Comparison of ENCODE assay signal across 8 mouse cellular contexts in genomic region chr5:118380052-118380421, GRCm38 (mm10).
A peak's percentile ranks its signal among the peaks of the same experiment; 100 is the strongest.
DNase-seq lines count a peak whose midpoint lies in the region; ATAC-seq and TF ChIP-seq lines count a peak whose summit lies in the region.

No protein-coding gene starts in this region.

- ATAC-seq in lung, embryonic 14.5 days (ENCODE audit: insufficient read depth): no peak
- ATAC-seq in forebrain, embryonic 13.5 days: no peak
- no peak for ATAC-seq in limb, embryonic 15.5 days (ENCODE audit: insufficient number of reproducible peaks, low FRiP score, low TSS enrichment, low read depth)
- no peak for ATAC-seq in stomach, embryonic 14.5 days (ENCODE audit: insufficient number of reproducible peaks, insufficient read depth, low FRiP score, low read depth)

- no peaks in the 10 kb centered on the region for H3K9me3 ChIP-seq in lung, embryonic 14.5 days (ENCODE audit: low read depth, low read length)
- H3K9me3 ChIP-seq in forebrain, embryonic 13.5 days (replicated peaks): no peaks in the 10 kb centered on the region
- no peaks in the 10 kb centered on the region for H3K9me3 ChIP-seq in limb, embryonic 15.5 days
- no peaks in the 10 kb centered on the region for H3K9me3 ChIP-seq in stomach, embryonic 14.5 days (ENCODE audit: control insufficient read depth, low read depth, low read length)

- H3K4me1 ChIP-seq in lung, embryonic 14.5 days (ENCODE audit: insufficient read depth): peaks cover 22% of the 10 kb centered on the region
- peaks cover 21% of the 10 kb centered on the region for H3K4me1 ChIP-seq in forebrain, embryonic 13.5 days
- peaks cover 39% of the 10 kb centered on the region for H3K4me1 ChIP-seq in limb, embryonic 15.5 days
- H3K4me1 ChIP-seq in stomach, embryonic 14.5 days (ENCODE audit: control insufficient read depth, insufficient read depth, low read length): peaks cover 29% of the 10 kb centered on the region; the same call in 1 of the 2 replicates

- no peak for TF ChIP-seq CTCF in lung, embryonic 14.5 days (IDR thresholded peaks at IDR 0.05; ENCODE audit: low read depth)

- 10% methylated on average over 5 of the region's 5 CpGs for WGBS in lung, embryonic 14.5 days
- 30% methylated on average over 5 of the region's 5 CpGs for WGBS in forebrain, embryonic 13.5 days
- WGBS in limb, embryonic 15.5 days: 30% methylated on average over 5 of the region's 5 CpGs
- 13% methylated on average over 5 of the region's 5 CpGs for WGBS in stomach, embryonic 14.5 days

- peak overlapping the region; percentile 92 for H3K4me2 ChIP-seq in lung, embryonic 14.5 days
- H3K4me2 ChIP-seq in forebrain, embryonic 13.5 days: peak overlapping the region; percentile 80
- H3K4me2 ChIP-seq in limb, embryonic 15.5 days: peak overlapping the region; percentile 92
- H3K4me2 ChIP-seq in stomach, embryonic 14.5 days (replicated peaks; ENCODE audit: low read depth, low read length): peak overlapping the region; percentile 53

- peak overlapping the region; percentile 43; the same call in 1 of the 2 replicates for H3K4me3 ChIP-seq in lung, embryonic 14.5 days (ENCODE audit: low read depth, low read length)
- peak overlapping the region; percentile 47 for H3K4me3 ChIP-seq in forebrain, embryonic 13.5 days
- peak overlapping the region; percentile 49 for H3K4me3 ChIP-seq in limb, embryonic 15.5 days
- peak overlapping the region; percentile 30; the same call in 1 of the 2 replicates for H3K4me3 ChIP-seq in stomach, embryonic 14.5 days (ENCODE audit: low read depth, low read length)

- H3K27ac ChIP-seq in lung, embryonic 14.5 days (ENCODE audit: low read depth): peak overlapping the region; percentile 63
- H3K27ac ChIP-seq in forebrain, embryonic 13.5 days: peak overlapping the region; percentile 72
- H3K27ac ChIP-seq in limb, embryonic 15.5 days: peak overlapping the region; percentile 87
- peak overlapping the region; percentile 75; the same call in 1 of the 2 replicates for H3K27ac ChIP-seq in stomach, embryonic 14.5 days (ENCODE audit: low read length)

- DNase-seq in lung, embryonic 14.5 days: no peak
- no peak for DNase-seq in lung, postnatal 14 days
- DNase-seq in Muller cell, postnatal 12 days (ENCODE audit: inconsistent ontology term): no peak
- no peak for DNase-seq in adrenal gland, postnatal 36 days
- DNase-seq in kidney, postnatal 14 days: no peak

- no peaks in the 10 kb centered on the region for H3K36me3 ChIP-seq in lung, embryonic 14.5 days (ENCODE audit: insufficient read depth)
- no peaks in the 10 kb centered on the region for H3K36me3 ChIP-seq in forebrain, embryonic 13.5 days (ENCODE audit: poor library complexity, severe bottlenecking)
- H3K36me3 ChIP-seq in limb, embryonic 15.5 days: no peaks in the 10 kb centered on the region
- H3K36me3 ChIP-seq in stomach, embryonic 14.5 days (ENCODE audit: control insufficient read depth, insufficient read depth, low read length): no peaks in the 10 kb centered on the region

- H3K27me3 ChIP-seq in lung, embryonic 14.5 days (ENCODE audit: insufficient read depth, low read length): no peaks in the 10 kb centered on the region
- H3K27me3 ChIP-seq in forebrain, embryonic 13.5 days: peaks cover 18% of the 10 kb centered on the region; the same call in 1 of the 2 replicates
- no peaks in the 10 kb centered on the region for H3K27me3 ChIP-seq in limb, embryonic 15.5 days
- no peaks in the 10 kb centered on the region for H3K27me3 ChIP-seq in stomach, embryonic 14.5 days (ENCODE audit: control insufficient read depth, insufficient read depth, low read length)

- no peak overlapping the region for H3K9ac ChIP-seq in lung, embryonic 14.5 days
- no peak overlapping the region for H3K9ac ChIP-seq in forebrain, embryonic 13.5 days
- no peak overlapping the region for H3K9ac ChIP-seq in limb, embryonic 15.5 days
- no peak overlapping the region for H3K9ac ChIP-seq in stomach, embryonic 14.5 days (replicated peaks; ENCODE audit: low read depth, low read length)
